Mouse (Mus musculus) C2C12 (cell line): ENCODE data around the gene Cd300ld3. TPM values are rescaled to one million over a fixed set of nuclear protein-coding genes. Genes with fewer than 3 reads are reported as not detected.

Experiments used
- H3K27me3 ChIP-seq: one replicate; pipeline ENCODE4 v1.6.1; 2011; ENCODE audit not compliant: control insufficient read depth, insufficient read depth, insufficient read length
- H3K36me3 ChIP-seq: one replicate; pipeline ENCODE4 v1.6.1; 2011; ENCODE audit not compliant: control insufficient read depth, insufficient read depth
- H3K4me3 ChIP-seq: one replicate; pipeline ENCODE4 v1.5.1; 2011; ENCODE audit warnings: mild to moderate bottlenecking, control low read depth; ENCODE audit not compliant: poor library complexity, insufficient read depth, severe bottlenecking
- H3K79me2 ChIP-seq: one replicate; pipeline ENCODE4 v1.6.1; 2011; ENCODE audit not compliant: control insufficient read depth, insufficient read depth
- H3K79me3 ChIP-seq: one replicate; pipeline ENCODE4 v1.6.1; 2011; ENCODE audit warnings: low read depth, control low read depth
- H3ac ChIP-seq: one replicate; pipeline ENCODE3; 2011; ENCODE audit warnings: low read depth; ENCODE audit not compliant: control insufficient read depth, insufficient read length
- CEBPB ChIP-seq: IDR thresholded peaks from one replicate; pipeline ENCODE4 v1.6.1; 2011; ENCODE audit warnings: low read depth, mild to moderate bottlenecking, control low read depth, moderate library complexity
- CTCF ChIP-seq: IDR thresholded peaks from one replicate; pipeline ENCODE4 v1.5.1; 2011; ENCODE audit not compliant: control insufficient read depth, insufficient read depth, insufficient read length
- FOSL1 ChIP-seq: IDR thresholded peaks from one replicate; pipeline ENCODE4 v1.8.0; 2011; ENCODE audit warnings: mild to moderate bottlenecking, low read length; ENCODE audit not compliant: poor library complexity, insufficient read depth, severe bottlenecking
- MAX ChIP-seq: IDR thresholded peaks from one replicate; pipeline ENCODE4 v1.6.1; 2011; ENCODE audit warnings: mild to moderate bottlenecking, control low read depth
- MYOD1 ChIP-seq: IDR thresholded peaks from one replicate; pipeline ENCODE4 v1.6.1; 2011; ENCODE audit warnings: low read depth; ENCODE audit not compliant: control insufficient read depth, insufficient read length
- MYOG ChIP-seq: IDR thresholded peaks from one replicate; pipeline ENCODE4 v1.6.1; 2011; ENCODE audit not compliant: control insufficient read depth, insufficient read length; ENCODE audit errors: extremely low read depth
- USF1 ChIP-seq: IDR thresholded peaks from one replicate; pipeline ENCODE4 v1.6.1; 2011; ENCODE audit warnings: low read depth, mild to moderate bottlenecking, control low read depth, moderate library complexity
- polyA plus RNA-seq: library from polyadenylated mRNA; unstranded; fragments of >200 nt; fragmentation: generic; extraction: Trizol; gene quantifications from one replicate; pipeline ENCODE4 v1.2.1, GENCODE M21; 2012; ENCODE audit warnings: missing spikeins

Cd300ld3 gene
- polyA plus RNA-seq, 1 experiment = not detected

DNA sequence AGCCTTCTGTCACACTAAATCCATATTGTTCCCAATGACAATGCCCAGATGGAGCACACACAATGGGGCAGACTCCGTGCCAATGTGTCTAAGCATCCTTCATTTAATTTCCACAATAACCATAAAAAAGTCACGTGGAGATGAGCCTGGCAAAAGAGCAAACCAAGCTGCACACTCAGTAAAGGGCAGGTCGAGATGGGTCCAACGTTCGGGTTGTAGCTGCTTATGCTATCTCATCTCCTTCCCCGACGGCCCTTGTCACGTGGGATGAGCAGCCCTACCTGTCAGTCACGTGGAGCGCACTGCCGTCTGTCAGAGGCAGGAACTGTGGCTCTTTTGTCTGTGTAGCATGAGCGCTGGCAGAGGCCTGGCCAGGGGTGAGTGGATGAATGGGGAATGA is 36.4 kb upstream of the Cd300ld3 start:
- H3K79me3 ChIP-seq = no peaks in the 10 kb centered on the region
- H3K27me3 ChIP-seq = peaks cover 7% of the 10 kb centered on the region
- H3ac ChIP-seq = no peak overlapping the region
- H3K36me3 ChIP-seq = no peaks in the 10 kb centered on the region
- H3K79me2 ChIP-seq = no peaks in the 10 kb centered on the region
- H3K4me3 ChIP-seq = no peak overlapping the region
- TF ChIP-seq MYOD1 (no peak), CEBPB (no peak), USF1 (no peak), MYOG (no peak), MAX (no peak), CTCF (no peak), FOSL1 (no peak)

DNA sequence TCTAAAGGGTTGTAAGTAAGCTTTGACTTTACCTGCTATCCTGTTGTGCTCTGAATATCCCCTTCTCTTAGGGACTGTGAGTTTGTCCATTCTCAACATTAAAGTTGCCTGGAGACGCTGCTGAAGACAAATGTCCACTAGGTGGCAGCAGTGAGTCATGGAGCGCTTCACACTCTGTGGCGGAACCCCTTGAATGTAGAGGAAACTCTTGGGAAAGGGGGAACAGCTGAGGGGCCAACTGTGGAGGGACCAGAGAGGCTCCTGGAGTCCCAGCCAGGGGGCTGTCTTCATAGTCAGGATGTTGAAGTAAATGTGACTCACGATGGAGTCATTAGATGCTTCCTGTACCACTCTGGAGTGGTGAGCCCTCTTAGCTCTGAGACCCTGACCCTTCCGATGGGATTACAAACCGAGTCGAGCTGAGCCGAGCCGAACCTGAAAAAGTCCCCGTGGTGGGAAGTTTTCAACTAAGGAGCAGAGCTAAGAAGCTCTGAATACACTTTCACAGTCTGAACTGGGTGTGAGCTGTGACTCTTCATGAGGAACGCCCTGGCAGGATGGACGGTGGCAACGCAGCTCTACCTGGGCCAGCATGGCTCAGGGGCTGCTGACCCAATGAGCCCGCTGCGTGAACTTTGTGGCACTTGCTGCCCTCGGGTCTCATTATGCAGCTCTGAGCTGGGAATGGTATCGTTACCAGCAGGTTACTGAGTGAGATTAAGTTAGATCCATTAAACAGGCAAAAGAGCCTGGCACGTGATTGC is 35.3 kb upstream of the Cd300ld3 start:
- Histone ChIP-seq H3ac (peak overlapping the region; percentile 9), H3K36me3 (no peaks in the 10 kb centered on the region), H3K4me3 (no peak overlapping the region), H3K27me3 (peaks cover 3% of the 10 kb centered on the region), H3K79me3 (no peaks in the 10 kb centered on the region), H3K79me2 (no peaks in the 10 kb centered on the region)
- TF ChIP-seq CEBPB (no peak), CTCF (peak; percentile 30)

DNA sequence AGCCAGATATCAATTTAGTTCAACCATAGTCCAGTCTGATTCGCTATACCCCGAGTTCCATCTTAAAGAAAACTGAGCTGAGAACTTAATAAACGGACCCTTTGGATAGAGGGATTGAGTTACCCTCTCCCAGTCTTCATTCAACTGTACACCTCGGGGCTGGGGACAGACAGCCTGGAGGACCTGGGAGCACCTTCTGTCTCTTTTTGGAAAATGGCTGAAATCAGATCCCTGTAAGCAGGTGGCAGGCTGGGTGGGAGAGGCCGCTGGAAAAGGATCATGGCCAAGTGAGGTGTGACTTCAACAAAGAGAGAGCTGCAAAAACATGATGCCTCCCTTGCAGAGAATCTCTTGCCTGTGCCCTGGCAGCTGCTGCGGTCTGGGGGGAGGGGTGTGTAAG is 34.0 kb upstream of the Cd300ld3 start:
- Histone ChIP-seq H3K4me3 (no peak overlapping the region), H3K79me2 (no peaks in the 10 kb centered on the region), H3K27me3 (no peaks in the 10 kb centered on the region), H3ac (no peak overlapping the region), H3K36me3 (no peaks in the 10 kb centered on the region), H3K79me3 (no peaks in the 10 kb centered on the region)
- TF ChIP-seq MYOG = no peak
- TF ChIP-seq MAX = no peak
- no peak for TF ChIP-seq USF1
- no peak for TF ChIP-seq CTCF
- TF ChIP-seq MYOD1 = no peak
- no peak for TF ChIP-seq FOSL1
- no peak for TF ChIP-seq CEBPB

DNA sequence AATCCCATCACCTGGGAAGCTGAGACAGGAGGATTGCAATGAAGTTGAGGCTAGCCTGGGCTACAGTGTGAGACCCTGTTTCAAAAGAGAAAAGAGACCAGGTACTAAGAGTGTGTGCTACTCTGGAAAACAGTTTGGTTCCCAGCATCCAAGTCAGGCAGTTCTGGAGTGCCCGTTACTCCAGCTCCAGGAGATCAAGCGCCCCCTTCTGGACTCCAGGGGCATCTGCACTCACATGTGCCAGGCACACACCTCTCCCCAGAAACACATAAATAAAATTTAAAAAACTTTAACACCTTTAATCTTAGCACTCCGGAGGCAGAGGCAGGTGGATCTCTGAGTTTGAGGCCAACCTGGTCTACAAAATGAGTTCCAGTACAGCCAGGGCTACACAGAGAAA is 33.2 kb upstream of the Cd300ld3 start:
- no peaks in the 10 kb centered on the region for H3K79me2 ChIP-seq
- no peak overlapping the region for H3K4me3 ChIP-seq
- no peaks in the 10 kb centered on the region for H3K79me3 ChIP-seq
- no peaks in the 10 kb centered on the region for H3K36me3 ChIP-seq
- TF ChIP-seq USF1 = no peak
- TF ChIP-seq CTCF = no peak
- TF ChIP-seq CEBPB = no peak
- no peak for TF ChIP-seq MAX
- no peak for TF ChIP-seq FOSL1
- no peak for TF ChIP-seq MYOG
- no peak for TF ChIP-seq MYOD1
- H3ac ChIP-seq = no peak overlapping the region
- no peaks in the 10 kb centered on the region for H3K27me3 ChIP-seq

DNA sequence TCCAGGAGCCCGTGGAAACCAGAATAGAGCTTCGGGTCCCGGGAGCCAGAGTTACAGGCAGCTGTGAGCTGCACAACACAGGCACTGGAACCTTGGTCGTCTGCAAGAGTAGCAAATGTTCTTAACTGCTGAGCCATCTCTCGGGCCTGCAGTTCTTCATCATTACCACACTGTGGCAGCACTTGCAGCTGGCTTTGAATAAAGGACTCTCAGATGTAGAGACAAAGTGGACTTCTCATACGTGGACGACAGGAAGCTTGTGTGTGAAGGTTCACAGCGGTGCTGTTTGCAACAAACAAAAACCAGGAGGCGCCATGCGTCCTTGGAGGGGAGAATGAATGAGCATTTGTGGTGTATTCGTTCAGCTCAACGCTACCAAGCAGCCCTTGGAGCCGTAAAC is 32.7 kb upstream of the Cd300ld3 start:
- Histone ChIP-seq H3K79me3 (no peaks in the 10 kb centered on the region), H3K27me3 (no peaks in the 10 kb centered on the region), H3K36me3 (no peaks in the 10 kb centered on the region), H3K4me3 (no peak overlapping the region), H3ac (no peak overlapping the region), H3K79me2 (no peaks in the 10 kb centered on the region)
- TF ChIP-seq CTCF (peak; percentile 13), USF1 (no peak)

DNA sequence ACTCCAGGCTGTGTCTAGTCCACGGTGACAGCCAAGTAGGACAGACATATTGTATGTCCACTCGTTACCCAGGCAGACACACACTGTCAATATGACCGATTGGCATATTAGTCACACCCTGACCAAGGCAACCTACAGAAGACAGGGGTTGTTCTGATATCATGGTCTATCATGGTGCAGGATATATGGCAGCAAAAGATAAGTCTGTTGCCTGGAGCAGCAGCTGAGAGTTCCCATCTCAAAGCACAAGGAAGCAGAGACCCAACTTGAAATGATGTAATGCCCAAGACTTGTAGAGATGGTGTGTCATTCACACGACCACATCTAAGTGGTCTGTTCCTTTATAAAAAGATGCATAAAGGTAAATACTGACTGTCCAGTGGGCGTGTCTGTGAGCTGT is 30.5 kb upstream of the Cd300ld3 start:
- TF ChIP-seq FOSL1 (no peak), MYOG (no peak), MAX (no peak)
- no peaks in the 10 kb centered on the region for H3K27me3 ChIP-seq
- H3K4me3 ChIP-seq = no peak overlapping the region
- no peaks in the 10 kb centered on the region for H3K79me3 ChIP-seq
- no peaks in the 10 kb centered on the region for H3K79me2 ChIP-seq
- no peaks in the 10 kb centered on the region for H3K36me3 ChIP-seq
- no peak overlapping the region for H3ac ChIP-seq
